Mouse (Mus musculus) adipocyte (in vitro differentiated cells): Measurements from ENCODE around the gene H2afb3.
"Not testable (repeated sequence)": the region's sequence is repeated elsewhere in the genome, so short reads cannot be mapped to it uniquely, and the experiment has no call there.

Experiments
- DNase-seq: peaks from one replicate; pipeline ENCODE4 v3.0.0-alpha.2; 2016; ENCODE audit warnings: low spot score

Gene H2afb3

GRCm38 (mm10) chrX:120312995-120313394 lies at the start of gene H2afb3:
Gene H2afb3, minus strand, starts transcription at chrX:120313095.
- DNase-seq = not testable (repeated sequence)

GRCm38 (mm10) chrX:120301469-120302175 lies 11.3 kb downstream of the H2afb3 start:
- no peak for DNase-seq

GRCm38 (mm10) chrX:120292832-120293750 lies 19.8 kb downstream of the H2afb3 start:
- DNase-seq = no peak

- DNase-seq = no peak
Measured at GRCm38 (mm10) chrX:120291696-120292095, 21.2 kb downstream of the H2afb3 start.

- DNase-seq = no peak
Measured at GRCm38 (mm10) chrX:120290900-120291280, 22.0 kb downstream of the H2afb3 start.

- no peak for DNase-seq
Measured at GRCm38 (mm10) chrX:120290011-120290899, 22.6 kb downstream of the H2afb3 start, which contains the start of gene Pcdh11x. Gene Pcdh11x, plus strand, starts transcription at chrX:120290259.

GRCm38 (mm10) chrX:120287502-120287901 lies 25.4 kb downstream of the H2afb3 start:
- no peak for DNase-seq

GRCm38 (mm10) chrX:120285522-120285921 lies 27.4 kb downstream of the H2afb3 start:
- no peak for DNase-seq
